In genomic region chr11:51925595-51925994, GRCm38 (mm10) we compare ENCODE assay signal across 16 mouse cellular contexts. TPM values are rescaled to one million over a fixed set of nuclear protein-coding genes. Genes with fewer than 3 reads are reported as not detected.
DNase-seq lines count a peak whose midpoint lies in the region; ATAC-seq and TF ChIP-seq lines count a peak whose summit lies in the region.
"Had no signal": no experiment of that assay in that cellular context is flagged by ENCODE, and none has a peak within 500 bp of the region (broad histone marks: within the 10 kb centered on the region; RNA-seq: fewer than 3 reads in every experiment).

No protein-coding gene starts in this region.

- H3K4me1 ChIP-seq in bone marrow macrophage, adult 2 months (ENCODE audit: control insufficient read depth, insufficient read depth, low read length) = peaks cover 50% of the 10 kb centered on the region
- H3K4me1 ChIP-seq in liver, embryonic 16.5 days (ENCODE audit: control insufficient read depth, low read depth, low read length) = no peaks in the 10 kb centered on the region
- H3K4me1 ChIP-seq: forebrain, embryonic 13.5 days; heart, embryonic 15.5 days; hindbrain, embryonic 13.5 days; midbrain, embryonic 15.5 days had no signal

- no peaks in the 10 kb centered on the region for H3K27me3 ChIP-seq in liver, embryonic 16.5 days (ENCODE audit: control insufficient read depth, insufficient read depth, low read depth, low read length)
- H3K27me3 ChIP-seq in splenic B cell, adult 2 months (ENCODE audit: control insufficient read depth, insufficient read depth, low read length, poor library complexity, severe bottlenecking) = no peaks in the 10 kb centered on the region
- H3K27me3 ChIP-seq: forebrain, embryonic 13.5 days; heart, embryonic 15.5 days; hindbrain, embryonic 13.5 days; midbrain, embryonic 15.5 days had no signal

- TF ChIP-seq POLR2A in bone marrow macrophage, adult 2 months (IDR thresholded peaks at IDR 0.05; ENCODE audit: borderline replicate concordance, low read depth, low read length) = no peak

- H3K36me3 ChIP-seq in liver, embryonic 16.5 days (ENCODE audit: control insufficient read depth, insufficient read depth) = no peaks in the 10 kb centered on the region
- no peaks in the 10 kb centered on the region for H3K36me3 ChIP-seq in splenic B cell, adult 2 months (ENCODE audit: control insufficient read depth, insufficient read depth, low read length, poor library complexity, severe bottlenecking)
- H3K36me3 ChIP-seq: heart, embryonic 15.5 days; hindbrain, embryonic 13.5 days; midbrain, embryonic 15.5 days had no signal

- ATAC-seq in liver, embryonic 16.5 days (ENCODE audit: low read depth) = peak; percentile 48
- ATAC-seq: forebrain, embryonic 13.5 days; intestine, postnatal 0 days; midbrain, embryonic 15.5 days had no signal

- 13% methylated on average over 6 of the region's 6 CpGs for WGBS in liver, embryonic 16.5 days (ENCODE audit: insufficient replicate concordance)

- TF ChIP-seq CTCF in bone marrow macrophage, adult 2 months (IDR thresholded peaks at IDR 0.05; ENCODE audit: low read depth, low read length) = no peak

- no peak overlapping the region for H3K4me3 ChIP-seq in bone marrow macrophage, adult 2 months (ENCODE audit: insufficient read depth, low read length)
- no peak overlapping the region for H3K4me3 ChIP-seq in liver, embryonic 16.5 days (ENCODE audit: low read depth, low read length)
- H3K4me3 ChIP-seq: forebrain, embryonic 13.5 days; heart, embryonic 15.5 days; hindbrain, embryonic 13.5 days; midbrain, embryonic 15.5 days had no signal

- peak; percentile 42 for DNase-seq in lung, postnatal 36 days
- DNase-seq in lung, postnatal 10 days = no peak
- peak; percentile 47 for DNase-seq in splenic B cell, adult 2 months (ENCODE audit: low read depth, low spot score)
- DNase-seq in cerebellum, postnatal 36 days = no peak
- DNase-seq in frontal cortex, postnatal 10 days (ENCODE audit: low spot score in 2 of 2) = no peak
- DNase-seq: cerebellum, adult 2 months; kidney, postnatal 25 days; right cerebral cortex, postnatal 4 days; thymus, adult 2 months had no signal

- no peak overlapping the region for H3K9ac ChIP-seq in liver, embryonic 16.5 days (ENCODE audit: low read depth, low read length)
- H3K9ac ChIP-seq: forebrain, embryonic 13.5 days; heart, embryonic 15.5 days; hindbrain, embryonic 13.5 days; midbrain, embryonic 15.5 days had no signal

- no peaks in the 10 kb centered on the region for H3K9me3 ChIP-seq in liver, embryonic 16.5 days (replicated peaks; ENCODE audit: control insufficient read depth, low read length)
- H3K9me3 ChIP-seq: heart, embryonic 15.5 days; hindbrain, embryonic 13.5 days; midbrain, embryonic 15.5 days had no signal

- H3K27ac ChIP-seq in bone marrow macrophage, adult 2 months (ENCODE audit: insufficient read depth, low read depth, low read length) = peak overlapping the region; percentile 80
- H3K27ac ChIP-seq in liver, embryonic 16.5 days (ENCODE audit: low read length) = no peak overlapping the region
- H3K27ac ChIP-seq: forebrain, embryonic 13.5 days; heart, embryonic 15.5 days; hindbrain, embryonic 13.5 days; midbrain, embryonic 15.5 days had no signal

- H3K4me2 ChIP-seq in liver, embryonic 16.5 days (ENCODE audit: low read depth, low read length) = no peak overlapping the region
- H3K4me2 ChIP-seq: forebrain, embryonic 13.5 days; heart, embryonic 15.5 days; hindbrain, embryonic 13.5 days; midbrain, embryonic 15.5 days had no signal

RNA-seq across cellular contexts. Expression of gene Cdkn2aipnl, which starts 41.9 kb away (rescaled TPM):
- 31.9 and 32.1 TPM in 2 replicates for polyA plus RNA-seq in bone marrow macrophage, adult 2 months (2012; ENCODE audit: insufficient read depth, insufficient read length, missing spikeins)
- 40.6 and 41.7 TPM in 2 replicates for polyA plus RNA-seq in liver, embryonic 16.5 days (2015; fragmentation: Nextera tagmentation; extraction: Ambion mirVana)

Comparison
In these comparisons a context has a peak if more than half of its experiments do, and no peak if none do; other contexts are left out.
1. DNase-seq: peak in lung, postnatal 36 days (single experiment) and splenic B cell, adult 2 months (single experiment); none in lung, postnatal 10 days (single experiment), cerebellum, postnatal 36 days (0 of 2) and frontal cortex, postnatal 10 days (0 of 2).